Mouse (Mus musculus): ENCODE data around the gene Rexo1. TPM values are rescaled to one million over a fixed set of nuclear protein-coding genes. Genes with fewer than 3 reads are reported as not detected.

Gene Rexo1
- polyA plus RNA-seq, 1 experiment = 78.0 TPM

GRCm38 (mm10) chr10:80502291-80502690 lies 59.1 kb downstream of the Rexo1 start:
- DNase-seq (ENCODE audit: low read depth in 1 of 2, low spot score in 2 of 2) = no peak
- Histone ChIP-seq H3K4me1 (ENCODE audit: control insufficient read depth, insufficient read depth, insufficient read length) (no peaks in the 10 kb centered on the region), H3K27ac (ENCODE audit: insufficient read depth, low read length) (no peak overlapping the region), H3K36me3 (ENCODE audit: control insufficient read depth, insufficient read depth, low read length) (no peaks in the 10 kb centered on the region), H3K4me3 (ENCODE audit: extremely low read depth, insufficient read depth, insufficient read length) (no peak overlapping the region), H3K27me3 (ENCODE audit: control insufficient read depth, insufficient read depth, low read length) (peaks cover 27% of the 10 kb centered on the region)
- WGBS = 2% methylated on average over 7 of the region's 7 CpGs
- TF ChIP-seq POLR2A (IDR thresholded peaks at IDR 0.05; ENCODE audit: low read depth, low read length) = no peak
- TF ChIP-seq CTCF (IDR thresholded peaks at IDR 0.05; ENCODE audit: extremely low read depth, insufficient read depth, insufficient read length, insufficient replicate concordance) = no peak

- Histone ChIP-seq H3K4me1 (ENCODE audit: control insufficient read depth, insufficient read depth, insufficient read length) (peaks cover 11% of the 10 kb centered on the region; the same call in 1 of the 2 replicates), H3K36me3 (ENCODE audit: control insufficient read depth, insufficient read depth, low read length) (no peaks in the 10 kb centered on the region), H3K27ac (ENCODE audit: insufficient read depth, low read length) (no peak overlapping the region), H3K27me3 (ENCODE audit: control insufficient read depth, insufficient read depth, low read length) (peaks cover 40% of the 10 kb centered on the region), H3K4me3 (ENCODE audit: extremely low read depth, insufficient read depth, insufficient read length) (no peak overlapping the region)
- 5% methylated on average over 20 of the region's 20 CpGs for WGBS
- no peak for DNase-seq (ENCODE audit: low read depth in 1 of 2, low spot score in 2 of 2)
- no peak for TF ChIP-seq POLR2A (IDR thresholded peaks at IDR 0.05; ENCODE audit: low read depth, low read length)
- no peak for TF ChIP-seq CTCF (IDR thresholded peaks at IDR 0.05; ENCODE audit: extremely low read depth, insufficient read depth, insufficient read length, insufficient replicate concordance)
These were observed 64.9 kb downstream of the Rexo1 start for GRCm38 (mm10) chr10:80496421-80496820.

- TF ChIP-seq CTCF (IDR thresholded peaks at IDR 0.05; ENCODE audit: extremely low read depth, insufficient read depth, insufficient read length, insufficient replicate concordance) (no peak), POLR2A (IDR thresholded peaks at IDR 0.05; ENCODE audit: low read depth, low read length) (no peak)
- H3K4me3 ChIP-seq (ENCODE audit: extremely low read depth, insufficient read depth, insufficient read length) = no peak overlapping the region
- WGBS = 3% methylated on average over 35 of the region's 35 CpGs
- H3K4me1 ChIP-seq (ENCODE audit: control insufficient read depth, insufficient read depth, insufficient read length) = peaks cover 11% of the 10 kb centered on the region; the same call in 1 of the 2 replicates
- H3K27me3 ChIP-seq (ENCODE audit: control insufficient read depth, insufficient read depth, low read length) = peaks cover 45% of the 10 kb centered on the region
- H3K36me3 ChIP-seq (ENCODE audit: control insufficient read depth, insufficient read depth, low read length) = no peaks in the 10 kb centered on the region
- H3K27ac ChIP-seq (ENCODE audit: insufficient read depth, low read length) = no peak overlapping the region
- no peak for DNase-seq (ENCODE audit: low read depth in 1 of 2, low spot score in 2 of 2)
These were observed 65.5 kb downstream of the Rexo1 start for GRCm38 (mm10) chr10:80495901-80496300.

GRCm38 (mm10) chr10:80494732-80495131 lies 66.6 kb downstream of the Rexo1 start, which contains the start of gene Onecut3:
Onecut3 (plus strand) TSS chr10:80494835.
- WGBS = 1% methylated on average over 36 of the region's 42 CpGs
- TF ChIP-seq POLR2A (IDR thresholded peaks at IDR 0.05; ENCODE audit: low read depth, low read length) (no peak), CTCF (IDR thresholded peaks at IDR 0.05; ENCODE audit: extremely low read depth, insufficient read depth, insufficient read length, insufficient replicate concordance) (no peak)

More at GRCm38 (mm10) chr10:80494732-80495131, 66.6 kb downstream of the Rexo1 start, which contains the start of gene Onecut3:
- Histone ChIP-seq H3K4me1 (ENCODE audit: control insufficient read depth, insufficient read depth, insufficient read length) (peaks cover 11% of the 10 kb centered on the region; the same call in 1 of the 2 replicates), H3K27ac (ENCODE audit: insufficient read depth, low read length) (no peak within 1 kb of the TSS), H3K36me3 (ENCODE audit: control insufficient read depth, insufficient read depth, low read length) (no peaks in the 10 kb centered on the region), H3K27me3 (ENCODE audit: control insufficient read depth, insufficient read depth, low read length) (peaks cover 51% of the 10 kb centered on the region), H3K4me3 (ENCODE audit: extremely low read depth, insufficient read depth, insufficient read length) (peak within 1 kb of the TSS; percentile 48; the same call in 1 of the 2 replicates)
- peak in 1 of 2 experiments; percentile 34 for DNase-seq (ENCODE audit: low read depth in 1 of 2, low spot score in 2 of 2)

Other genes with a start within 250 kb of the Rexo1 start
- gene 2310011J03Rik, start 241.0 kb downstream of the Rexo1 start, polyA plus RNA-seq (2012; rRNA removed) = 40.6 and 56.7 TPM in 2 replicates
- 6.2 and 10.0 TPM in 2 replicates for gene Pcsk4, start 232.1 kb downstream of the Rexo1 start, polyA plus RNA-seq (2012; rRNA removed)
- 2.1 and 2.5 TPM in 2 replicates for gene Reep6, start 231.6 kb downstream of the Rexo1 start, polyA plus RNA-seq (2012; rRNA removed)
- 8.8 and 14.3 TPM in 2 replicates for gene Adamtsl5, start 213.1 kb downstream of the Rexo1 start, polyA plus RNA-seq (2012; rRNA removed)
- 0.04 TPM in 1 of 2 replicates, not detected in the other for gene Plk5, start 205.1 kb downstream of the Rexo1 start, polyA plus RNA-seq (2012; rRNA removed)
- 13.4 and 22.6 TPM in 2 replicates for gene Mex3d, start 173.9 kb downstream of the Rexo1 start, polyA plus RNA-seq (2012; rRNA removed)
- gene Mbd3, start 162.0 kb downstream of the Rexo1 start, polyA plus RNA-seq (2012; rRNA removed) = 110 and 124 TPM in 2 replicates
- 399 and 753 TPM in 2 replicates for gene Uqcr11, start 154.7 kb downstream of the Rexo1 start, polyA plus RNA-seq (2012; rRNA removed)
- 173 and 240 TPM in 2 replicates for gene Tcf3, start 127.9 kb downstream of the Rexo1 start, polyA plus RNA-seq (2012; rRNA removed)
- gene Onecut3, start 66.7 kb downstream of the Rexo1 start, polyA plus RNA-seq (2012; rRNA removed) = not detected in 2 replicates
- 0.01 and 0.04 TPM in 2 replicates for gene Atp8b3, start 22.4 kb downstream of the Rexo1 start, polyA plus RNA-seq (2012; rRNA removed)
- gene Klf16, start 15.8 kb upstream of the Rexo1 start, polyA plus RNA-seq (2012; rRNA removed) = 27.9 and 41.8 TPM in 2 replicates
- 220 and 302 TPM in 2 replicates for gene Abhd17a, start 28.8 kb upstream of the Rexo1 start, polyA plus RNA-seq (2012; rRNA removed)
- 94.8 and 110 TPM in 2 replicates for gene Scamp4, start 41.3 kb upstream of the Rexo1 start, polyA plus RNA-seq (2012; rRNA removed)
- gene Adat3, start 41.3 kb upstream of the Rexo1 start, polyA plus RNA-seq (2012; rRNA removed) = 17.0 and 25.7 TPM in 2 replicates
- gene Gm49322, start 44.5 kb upstream of the Rexo1 start, polyA plus RNA-seq (2012; rRNA removed) = 2.9 and 3.0 TPM in 2 replicates
- gene Csnk1g2, start 61.3 kb upstream of the Rexo1 start, polyA plus RNA-seq (2012; rRNA removed) = 206 and 283 TPM in 2 replicates
- gene Btbd2, start 95.5 kb upstream of the Rexo1 start, polyA plus RNA-seq (2012; rRNA removed) = 49.5 and 66.1 TPM in 2 replicates
- 351 and 533 TPM in 2 replicates for gene Mknk2, start 116.6 kb upstream of the Rexo1 start, polyA plus RNA-seq (2012; rRNA removed)
- 130 and 156 TPM in 2 replicates for gene Mob3a, start 140.4 kb upstream of the Rexo1 start, polyA plus RNA-seq (2012; rRNA removed)
- gene Izumo4, start 140.6 kb upstream of the Rexo1 start, polyA plus RNA-seq (2012; rRNA removed) = 49.0 and 60.8 TPM in 2 replicates
- gene Ap3d1, start 180.7 kb upstream of the Rexo1 start, polyA plus RNA-seq (2012; rRNA removed) = 92.5 and 111 TPM in 2 replicates
- gene Dot1l, start 193.6 kb upstream of the Rexo1 start, polyA plus RNA-seq (2012; rRNA removed) = 46.2 and 56.2 TPM in 2 replicates
- 38.7 and 54.3 TPM in 2 replicates for gene Sf3a2, start 236.6 kb upstream of the Rexo1 start, polyA plus RNA-seq (2012; rRNA removed)
- 71.8 and 97.5 TPM in 2 replicates for gene Plekhj1, start 237.1 kb upstream of the Rexo1 start, polyA plus RNA-seq (2012; rRNA removed)
- gene Amh, start 243.7 kb upstream of the Rexo1 start, polyA plus RNA-seq (2012; rRNA removed) = 1.3 and 2.3 TPM in 2 replicates